Mouse (Mus musculus) urinary bladder, postnatal 4 days (tissue): ENCODE measurements around the gene Igfbp1.

Experiments used
- DNase-seq, 2 experiments: peaks; one replicate each; pipeline ENCODE4 v3.0.0; 2021 to 2022; ENCODE audit warnings: low spot score in 2 of 2

Gene Igfbp1

DNA sequence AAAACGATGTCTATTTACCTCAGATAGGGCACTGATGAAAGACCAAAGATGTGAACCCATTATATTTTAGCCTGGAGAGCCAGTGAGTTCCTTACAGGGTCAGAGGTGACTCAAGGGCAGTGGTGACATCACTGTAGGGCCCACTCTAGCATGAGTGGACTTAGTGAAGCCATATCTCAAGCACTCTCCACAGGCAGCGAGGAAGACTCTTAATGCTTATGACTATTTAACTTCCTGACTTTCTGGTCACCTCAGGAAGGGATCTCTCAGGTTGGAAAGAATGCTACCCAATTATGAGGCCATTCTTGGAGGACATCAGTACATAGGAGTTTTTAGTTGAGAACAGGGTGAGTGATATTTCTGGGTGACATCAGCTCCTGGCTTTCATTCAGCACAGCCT, 35.8 kb downstream of the Igfbp1 start:
- DNase-seq, result no peak

DNA sequence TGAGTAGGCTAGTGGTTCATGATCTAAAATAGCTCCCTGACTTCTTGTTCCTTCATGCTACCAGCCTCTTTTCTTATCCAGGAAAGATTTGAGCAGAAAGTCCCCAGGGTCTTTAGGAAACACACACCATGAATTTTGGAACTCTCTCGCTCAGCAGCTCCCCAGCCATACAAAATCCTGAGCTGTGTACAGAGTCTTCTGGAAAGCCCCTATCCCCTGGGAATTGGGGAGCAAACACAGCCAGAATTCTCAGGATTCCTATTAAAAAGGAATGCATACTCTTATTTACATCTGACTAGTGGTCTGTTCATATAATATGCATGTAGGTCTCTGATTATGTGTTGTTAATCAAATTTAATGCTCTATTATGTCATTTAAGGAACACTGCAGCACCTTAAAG, 36.9 kb downstream of the Igfbp1 start:
- DNase-seq, result no peak

DNA sequence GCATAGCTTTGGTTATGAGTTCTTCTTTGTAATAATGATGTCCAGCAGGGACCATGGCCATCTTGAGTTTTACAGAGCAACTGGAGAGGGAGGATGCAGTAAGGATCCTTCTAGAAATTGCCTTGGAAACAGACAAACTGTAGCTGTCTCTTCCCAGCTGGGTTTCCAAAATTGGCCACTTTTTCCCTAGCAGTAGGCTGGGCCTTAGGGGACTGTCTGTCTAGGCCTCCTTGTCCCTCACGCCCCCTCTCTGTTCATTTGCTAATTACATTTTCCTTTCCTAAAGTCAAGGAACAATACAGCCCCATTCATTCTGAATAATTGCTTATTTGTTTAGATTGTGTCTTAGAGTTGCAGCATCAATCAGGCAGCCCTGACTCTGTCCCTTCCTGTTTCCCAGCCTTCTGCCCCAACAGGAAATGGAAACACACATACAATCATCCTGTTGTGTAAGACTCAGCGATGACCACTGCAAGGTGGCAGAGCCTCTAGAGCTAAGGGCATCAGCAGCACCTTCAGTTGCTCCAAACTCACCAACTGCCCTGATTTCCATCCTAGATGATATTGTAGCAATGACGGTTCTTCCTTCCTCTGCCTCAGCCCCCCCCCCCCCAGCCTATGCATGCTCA, 37.5 kb downstream of the Igfbp1 start:
- no peak for DNase-seq

DNA sequence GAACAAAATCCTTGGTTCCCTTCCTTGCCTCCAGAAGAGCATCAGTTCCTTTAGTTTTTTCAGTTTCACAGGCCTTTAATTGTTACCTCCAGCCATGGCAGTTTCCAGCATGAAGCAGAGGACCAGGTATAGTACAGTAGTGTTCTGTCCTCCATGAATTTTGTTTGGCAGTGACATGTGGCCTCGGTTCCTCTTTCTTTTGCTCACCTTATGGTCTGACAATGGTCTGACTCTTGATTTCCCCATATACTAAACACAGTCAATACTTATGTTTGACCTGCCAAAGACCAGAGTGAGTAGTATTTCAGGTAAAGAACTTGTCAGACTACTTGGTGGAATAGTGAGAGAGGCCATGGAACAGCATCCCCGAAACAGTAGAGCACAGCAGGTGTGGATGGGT, 39.2 kb downstream of the Igfbp1 start:
- DNase-seq, result no peak

DNA sequence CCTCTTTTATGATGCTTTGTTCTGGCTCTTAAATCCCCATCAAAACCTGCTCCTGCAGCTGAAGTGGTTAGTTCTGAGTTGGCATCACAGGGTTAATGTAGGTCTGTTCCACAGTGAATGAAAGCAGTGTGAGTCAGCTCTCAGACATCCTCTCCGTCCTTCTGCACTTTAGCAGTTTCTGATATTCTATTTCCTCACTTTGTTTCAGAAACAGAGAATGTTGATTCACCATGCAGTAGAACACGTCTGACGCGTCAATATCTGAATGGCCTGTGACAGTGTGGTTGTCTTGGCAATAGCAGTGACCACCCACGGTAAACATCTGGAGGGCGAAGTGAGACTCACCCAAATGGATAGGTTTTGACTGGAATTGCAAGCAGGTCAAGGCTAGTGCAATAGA, 40.1 kb downstream of the Igfbp1 start:
- DNase-seq, result no peak

DNA sequence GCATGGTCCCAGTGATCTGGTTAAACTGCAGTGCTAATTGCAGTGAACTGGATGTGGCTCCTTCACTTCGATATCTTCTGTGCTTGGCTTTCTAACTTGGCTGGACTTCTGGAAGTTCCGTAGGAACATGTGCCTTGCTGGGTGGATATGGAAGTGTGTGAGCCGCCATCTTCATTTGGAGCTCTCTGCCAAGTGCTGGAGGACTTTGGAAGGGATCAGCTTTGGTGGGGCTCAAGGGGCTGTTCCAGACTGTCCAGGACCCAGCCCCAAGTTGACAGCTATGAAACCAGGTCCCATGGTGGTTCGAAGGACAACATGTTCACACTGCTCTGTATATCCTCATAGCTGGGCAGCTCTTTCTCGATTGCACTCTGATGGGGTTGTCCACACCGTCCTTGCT, 41.0 kb downstream of the Igfbp1 start:
- no peak for DNase-seq

DNA sequence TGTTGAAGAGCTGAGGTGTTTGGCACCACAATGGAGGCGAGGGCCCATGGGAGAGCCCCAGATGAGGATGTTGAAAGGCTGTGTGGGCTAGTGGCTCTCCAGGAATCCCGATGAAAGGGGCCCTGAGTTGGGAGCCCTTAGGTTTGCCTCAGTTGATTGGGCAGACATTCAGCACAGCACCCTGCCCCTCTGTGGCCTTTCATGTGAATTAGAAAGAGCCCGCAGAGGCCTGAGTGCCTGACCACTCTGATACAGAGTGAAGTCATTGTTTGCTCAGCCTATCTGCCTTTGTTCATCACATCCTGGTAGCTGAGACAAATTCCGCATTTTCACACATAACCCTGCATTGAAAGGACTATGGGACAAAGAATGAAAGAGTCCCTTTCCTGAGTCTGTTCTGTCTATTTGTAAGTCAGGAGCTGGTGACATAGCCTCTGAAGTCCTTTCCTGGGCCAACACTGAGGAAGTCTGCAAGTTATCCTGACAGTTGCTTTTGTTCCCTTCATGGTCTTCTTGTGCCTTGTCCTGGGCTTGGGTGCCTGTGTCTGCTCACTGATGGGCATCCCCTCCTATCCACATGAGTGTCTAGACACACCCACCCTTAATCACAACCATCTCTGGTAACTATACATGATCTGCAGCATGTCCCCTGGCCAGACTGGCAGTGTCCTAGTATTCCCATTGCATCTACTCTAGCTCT, 41.6 kb downstream of the Igfbp1 start:
- DNase-seq, result no peak

DNA sequence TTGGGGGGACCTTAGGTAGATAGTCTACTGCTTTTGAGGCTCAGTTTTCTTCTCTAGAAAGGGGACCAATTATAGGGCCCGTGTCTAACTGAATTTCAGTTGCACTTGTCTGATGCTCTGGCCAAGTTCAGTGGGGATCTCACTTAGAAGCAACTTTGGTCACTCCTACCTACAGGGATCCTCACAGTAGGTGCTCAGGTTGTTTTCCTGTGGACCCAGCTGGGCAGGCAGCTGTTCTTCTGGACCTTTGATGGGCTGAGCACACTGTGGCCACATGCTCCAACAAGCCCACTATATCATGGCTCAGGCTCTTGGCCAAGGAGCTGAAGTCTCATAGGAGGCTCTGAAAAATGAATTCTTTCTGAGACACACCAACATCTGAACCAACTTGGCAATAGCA, 47.2 kb downstream of the Igfbp1 start:
- no peak for DNase-seq

DNA sequence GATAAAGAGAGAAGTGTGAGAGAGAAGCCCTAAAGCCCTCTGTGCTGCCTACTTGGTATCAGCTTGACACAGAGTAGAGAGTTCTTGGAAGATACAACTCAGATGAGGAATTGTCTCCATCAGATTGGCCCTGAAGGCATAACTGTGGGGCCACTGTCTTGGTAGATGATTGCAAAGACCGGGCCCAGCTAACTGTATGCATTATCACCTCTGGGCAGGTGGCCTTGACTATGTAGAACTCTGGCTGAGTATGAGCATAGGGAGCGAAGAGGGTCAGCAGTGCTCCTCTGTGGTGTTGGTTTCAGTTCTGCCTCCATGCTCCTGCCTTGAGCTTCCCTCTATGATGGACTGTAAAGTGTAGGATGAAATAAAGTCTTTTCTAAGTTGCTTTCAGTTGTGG, 52.8 kb downstream of the Igfbp1 start:
- DNase-seq, result no peak

DNA sequence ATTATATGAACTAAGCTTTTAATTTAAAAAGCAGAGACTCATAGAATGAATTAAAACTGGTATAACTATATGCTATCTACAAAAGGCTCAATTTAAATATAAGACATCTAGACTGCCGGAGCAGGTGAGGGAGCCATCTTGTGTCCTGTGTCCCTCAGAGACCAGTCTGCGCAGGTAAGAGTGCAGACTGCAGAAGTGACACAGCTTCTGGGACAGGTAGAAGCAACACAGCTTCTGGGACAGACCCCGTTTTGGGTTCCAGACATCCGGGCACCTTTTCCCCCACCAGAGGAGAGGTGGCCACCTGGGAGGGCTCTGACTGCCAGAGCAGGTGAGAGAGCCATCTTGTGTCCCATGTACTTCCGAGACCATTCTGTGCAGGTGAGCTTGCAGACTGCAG, 53.3 kb downstream of the Igfbp1 start:
- no peak for DNase-seq
